Mouse (Mus musculus): ENCODE results near the gene Rnf126.
"Not testable (repeated sequence)": the region's sequence is repeated elsewhere in the genome, so short reads cannot be mapped to it uniquely, and the experiment has no call there.

Gene Rnf126

GRCm38 (mm10) chr10:79766001-79766507, 698 bp downstream of the Rnf126 start:
- DNase-seq (ENCODE audit: low spot score), result no peak

GRCm38 (mm10) chr10:79765228-79765745, 1.5 kb downstream of the Rnf126 start:
- DNase-seq (ENCODE audit: low spot score), result no peak

DNA sequence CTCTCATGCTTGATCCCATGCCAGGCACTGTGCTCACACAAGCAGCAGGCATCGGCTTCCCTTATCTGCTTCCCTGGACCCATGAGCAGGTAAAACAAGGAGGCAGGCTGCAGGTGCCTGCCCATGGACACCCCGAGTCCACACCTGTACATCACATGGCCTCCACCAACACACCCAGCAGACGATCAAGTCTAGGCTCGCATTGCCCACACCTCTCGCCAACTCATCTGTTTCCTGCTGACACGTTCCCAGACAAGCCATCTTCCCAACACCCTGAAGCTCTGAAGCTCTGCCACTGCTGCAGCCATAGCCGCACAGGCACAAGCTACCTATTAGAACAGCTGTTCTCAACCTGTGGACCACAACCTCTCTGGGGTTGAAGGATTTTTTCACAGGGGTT, 2.5 kb downstream of the Rnf126 start:
- DNase-seq (ENCODE audit: low spot score), result no peak

DNA sequence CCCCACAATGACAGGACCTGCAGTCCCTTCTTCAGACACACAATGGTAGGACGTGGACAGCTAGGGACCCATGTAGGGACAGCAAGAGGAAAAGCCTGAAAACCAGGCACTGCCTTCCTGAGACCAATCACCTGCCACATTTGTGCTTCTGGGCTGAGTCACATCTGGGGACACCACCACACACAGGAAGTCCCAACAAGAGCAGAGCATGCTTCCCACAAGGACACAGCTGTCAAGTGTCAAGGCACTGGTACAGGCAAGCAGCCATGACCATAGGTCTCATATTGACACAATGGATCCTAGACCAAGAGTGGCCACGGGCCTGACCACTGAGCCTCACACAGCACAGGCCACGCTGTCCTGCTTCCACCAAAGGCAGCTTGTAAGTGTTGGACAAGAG, 3.9 kb downstream of the Rnf126 start:
- no peak for DNase-seq (ENCODE audit: low spot score)

DNA sequence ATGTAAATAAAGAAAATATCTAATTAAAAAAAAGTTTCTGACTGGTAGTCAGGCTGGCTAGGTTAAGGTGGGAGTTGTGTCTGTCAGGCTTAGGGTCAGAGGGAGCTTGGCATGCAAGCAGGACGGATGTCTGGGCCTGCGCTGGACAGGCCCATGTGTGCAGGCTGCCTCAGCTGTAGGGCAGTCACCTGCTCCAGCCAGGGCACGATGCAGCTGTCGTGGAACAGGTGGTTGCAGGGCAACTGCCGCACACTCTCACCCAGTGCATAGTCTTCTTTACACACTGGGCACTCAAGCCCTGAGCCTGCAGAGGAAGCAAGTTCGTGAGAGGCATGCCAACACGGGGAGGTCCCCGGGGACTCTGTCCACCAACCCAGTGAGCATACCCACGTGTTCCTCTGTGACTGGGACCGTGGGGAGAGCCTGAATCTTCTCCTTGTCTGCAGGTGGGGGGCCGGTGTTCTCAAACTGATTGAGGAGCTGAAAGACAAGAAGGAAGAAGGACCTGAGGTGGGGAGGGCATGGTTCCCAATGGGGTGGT, 6.1 kb downstream of the Rnf126 start:
- no peak for DNase-seq (ENCODE audit: low spot score)

DNA sequence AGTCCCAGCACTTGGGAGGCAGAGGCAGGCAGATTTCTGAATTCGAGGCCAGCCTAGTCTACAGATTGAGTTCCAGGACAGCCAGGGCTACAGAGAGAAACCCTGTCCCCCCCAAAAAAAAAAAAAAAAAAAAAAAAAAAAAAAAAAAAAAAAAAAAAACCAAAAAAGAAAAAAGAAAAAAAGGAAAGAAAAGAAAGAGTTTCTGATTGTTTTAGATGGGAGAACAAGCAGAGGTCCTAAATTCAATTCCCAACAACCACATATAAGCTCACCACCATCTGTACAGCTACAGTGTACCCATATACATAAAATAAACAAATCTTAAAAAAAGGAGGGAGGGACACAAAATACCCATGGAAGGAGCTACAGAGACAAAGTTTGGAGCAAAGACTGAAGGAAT, 7.1 kb downstream of the Rnf126 start:
- DNase-seq (ENCODE audit: low spot score), result not testable (repeated sequence)

GRCm38 (mm10) chr10:79756660-79757059, 10.1 kb downstream of the Rnf126 start:
- no peak for DNase-seq (ENCODE audit: low spot score)

- no peak for DNase-seq (ENCODE audit: low spot score)
Observed at GRCm38 (mm10) chr10:79755854-79756253, 10.9 kb downstream of the Rnf126 start.

DNA sequence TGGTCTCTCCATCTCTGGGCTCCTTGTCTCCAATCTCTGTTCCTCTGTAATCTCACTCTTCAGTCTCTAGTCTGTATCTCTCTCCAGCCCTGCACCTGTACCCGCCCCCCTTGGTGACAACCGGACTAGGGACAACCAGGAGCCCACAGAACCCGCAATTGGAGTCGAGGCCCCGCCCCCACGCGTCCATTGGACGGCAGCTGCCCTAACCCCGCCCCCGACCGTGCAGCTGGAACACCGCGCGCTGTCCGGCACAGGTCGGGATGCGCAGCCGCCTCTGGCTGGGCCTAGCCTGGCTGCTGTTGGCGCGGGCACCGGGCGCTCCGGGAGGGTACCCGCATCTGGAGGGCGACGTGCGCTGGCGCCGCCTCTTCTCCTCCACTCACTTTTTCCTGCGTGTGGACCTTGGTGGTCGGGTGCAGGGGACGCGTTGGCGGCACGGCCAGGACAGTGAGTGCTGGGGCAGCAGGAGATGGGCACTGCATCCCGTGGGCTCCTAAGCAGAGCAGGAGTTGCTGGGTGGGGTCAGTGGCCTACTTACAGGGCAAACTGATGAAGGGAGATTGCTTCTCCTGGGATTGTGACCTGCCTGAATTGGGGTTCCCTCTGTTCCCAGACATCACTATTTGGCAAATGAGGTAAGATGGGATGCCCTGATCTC, 11.8 kb downstream of the Rnf126 start, which contains the start of gene Fgf22:
Fgf22 (plus strand) TSS at position 221 of the 661 bp plus-strand sequence.
- DNase-seq (ENCODE audit: low spot score), result peak; percentile 36

GRCm38 (mm10) chr10:79748496-79748895, 18.3 kb downstream of the Rnf126 start:
- DNase-seq (ENCODE audit: low spot score), result no peak

- DNase-seq (ENCODE audit: low spot score), result no peak
Observed at GRCm38 (mm10) chr10:79746774-79747151, 20.0 kb downstream of the Rnf126 start.

- peak; percentile 89 for DNase-seq (ENCODE audit: low spot score)
Observed at GRCm38 (mm10) chr10:79745898-79746773, 20.6 kb downstream of the Rnf126 start, which contains the start of gene Polrmt. TSS of gene Polrmt (minus strand) at chr10:79746581.

GRCm38 (mm10) chr10:79745411-79745810, 21.3 kb downstream of the Rnf126 start:
- DNase-seq (ENCODE audit: low spot score), result no peak

GRCm38 (mm10) chr10:79743650-79744365, 22.9 kb downstream of the Rnf126 start:
- no peak for DNase-seq (ENCODE audit: low spot score)

DNA sequence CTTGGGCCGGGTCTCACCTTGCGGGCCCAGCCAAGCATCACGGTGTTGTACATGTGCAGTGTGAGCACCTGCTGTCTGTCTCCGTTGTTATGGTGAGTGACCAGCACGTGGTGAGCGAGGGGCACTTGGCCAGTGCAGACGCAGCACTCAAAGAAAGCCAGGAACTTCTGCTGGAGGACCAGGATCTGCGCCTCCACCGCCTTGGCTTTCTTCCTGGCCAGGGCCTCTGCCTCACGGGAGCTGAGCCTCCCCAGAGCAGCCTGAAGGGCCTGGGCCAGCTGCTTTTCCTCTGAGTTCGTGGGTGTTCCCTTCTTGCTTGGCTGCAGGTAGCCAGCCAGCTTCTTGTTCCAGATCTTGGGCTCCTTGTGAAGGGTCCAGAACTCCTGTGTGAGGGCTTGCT, 23.6 kb downstream of the Rnf126 start:
- DNase-seq (ENCODE audit: low spot score), result no peak

DNA sequence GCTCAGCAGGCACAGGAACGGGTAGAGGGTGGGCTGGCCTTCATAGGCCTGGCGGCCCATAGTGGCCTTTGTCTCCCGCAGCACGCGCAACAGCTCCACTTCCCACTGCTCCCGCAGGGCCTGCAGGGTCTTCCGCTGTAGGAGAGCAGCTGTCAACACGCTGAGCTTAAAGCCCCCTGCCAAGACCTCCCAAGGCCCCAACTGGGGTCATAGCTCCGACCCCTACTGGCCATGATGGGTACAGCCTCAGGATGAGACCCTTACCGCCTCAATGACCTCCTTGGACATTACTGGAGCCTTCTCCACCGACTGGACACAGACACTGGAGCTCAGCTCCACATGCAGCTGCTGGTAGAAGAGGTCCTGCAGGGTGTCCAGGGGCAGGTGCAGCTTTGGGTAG, 25.9 kb downstream of the Rnf126 start:
- DNase-seq (ENCODE audit: low spot score), result no peak

- no peak for DNase-seq (ENCODE audit: low spot score)
Observed at GRCm38 (mm10) chr10:79739234-79739633, 27.5 kb downstream of the Rnf126 start.

DNA sequence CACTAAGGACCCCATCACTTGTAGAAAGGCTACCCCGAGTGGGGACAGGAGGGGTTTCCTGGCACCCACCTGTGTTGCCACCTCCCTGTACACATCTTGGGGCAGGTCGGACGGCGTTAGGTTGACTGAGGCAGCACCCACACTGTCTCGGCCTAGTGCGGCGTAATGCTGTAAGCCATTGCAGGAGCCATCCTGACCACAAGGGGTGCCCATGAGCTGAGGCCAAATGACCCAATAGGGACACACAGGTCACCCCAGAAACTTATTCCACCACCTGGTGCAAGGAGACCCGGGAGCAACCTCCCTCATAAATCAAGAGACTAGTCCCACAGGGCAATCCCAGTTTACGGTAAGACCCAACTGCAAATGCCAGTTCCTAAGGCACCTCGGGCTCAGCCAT, 28.5 kb downstream of the Rnf126 start:
- DNase-seq (ENCODE audit: low spot score), result no peak

GRCm38 (mm10) chr10:79736706-79737105, 30.0 kb downstream of the Rnf126 start:
- no peak for DNase-seq (ENCODE audit: low spot score)

- no peak for DNase-seq (ENCODE audit: low spot score)
Observed at GRCm38 (mm10) chr10:79735361-79735760, 31.4 kb downstream of the Rnf126 start.

- DNase-seq (ENCODE audit: low spot score), result no peak
Observed at GRCm38 (mm10) chr10:79733847-79734246, 32.9 kb downstream of the Rnf126 start.

DNA sequence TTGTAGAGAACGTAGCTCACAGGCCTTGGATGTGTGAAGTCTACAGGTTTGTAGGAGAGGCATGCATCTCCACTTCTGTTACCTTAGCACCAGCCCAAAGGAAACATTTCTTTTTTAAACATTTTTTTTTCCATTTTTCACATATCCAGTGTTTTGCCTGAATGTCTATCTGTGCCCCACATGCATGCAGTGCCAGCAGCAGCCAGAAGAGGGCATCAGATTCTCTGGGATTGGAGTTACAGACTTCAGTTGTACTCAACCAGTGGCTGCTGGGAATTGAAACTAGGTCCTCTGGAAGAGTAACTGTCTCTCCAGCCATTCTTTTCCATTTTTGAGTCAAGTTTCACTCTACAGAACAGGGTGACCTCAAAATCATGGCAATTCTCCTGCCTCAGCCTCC, 34.3 kb downstream of the Rnf126 start:
- no peak for DNase-seq (ENCODE audit: low spot score)

Data from layer of hippocampus, adult 9-10 months (tissue).